25 mouse cellular contexts compared by ENCODE assay signal in genomic region chrX:143846637-143847036, GRCm38 (mm10). TPM values are rescaled to one million over a fixed set of nuclear protein-coding genes. Genes with fewer than 3 reads are reported as not detected.
DNase-seq lines count a peak whose midpoint lies in the region; ATAC-seq and TF ChIP-seq lines count a peak whose summit lies in the region.
"Had no signal": no experiment of that assay in that cellular context is flagged by ENCODE, and none has a peak within 500 bp of the region (broad histone marks: within the 10 kb centered on the region; RNA-seq: fewer than 3 reads in every experiment).

No protein-coding gene starts in this region.

- H3K36me3 ChIP-seq in limb, embryonic 14.5 days (ENCODE audit: control insufficient read depth, insufficient read depth, low read length), result no peaks in the 10 kb centered on the region
- H3K36me3 ChIP-seq in liver, embryonic 11.5 days (ENCODE audit: control insufficient read depth, insufficient read depth, low read length), result no peaks in the 10 kb centered on the region
- H3K36me3 ChIP-seq: embryonic facial prominence, embryonic 12.5 days; embryonic facial prominence, embryonic 15.5 days; forebrain, embryonic 10.5 days; forebrain, embryonic 12.5 days had no signal

- no peak for TF ChIP-seq POLR2A in limb, embryonic 14.5 days (IDR thresholded peaks at IDR 0.05; ENCODE audit: borderline replicate concordance, extremely low read depth, insufficient read depth, insufficient read length)

- 65% methylated on average over 3 of the region's 3 CpGs for WGBS in limb, embryonic 14.5 days
- 78% methylated on average over 3 of the region's 3 CpGs for WGBS in liver, embryonic 11.5 days

- no peak overlapping the region for H3K9ac ChIP-seq in limb, embryonic 14.5 days (ENCODE audit: low read depth, low read length, severe bottlenecking)
- H3K9ac ChIP-seq in liver, embryonic 11.5 days (ENCODE audit: low read depth, low read length), result no peak overlapping the region
- H3K9ac ChIP-seq: embryonic facial prominence, embryonic 12.5 days; embryonic facial prominence, embryonic 15.5 days; forebrain, embryonic 12.5 days had no signal

- no peaks in the 10 kb centered on the region for H3K9me3 ChIP-seq in limb, embryonic 14.5 days (ENCODE audit: control insufficient read depth, low read length)
- no peaks in the 10 kb centered on the region for H3K9me3 ChIP-seq in liver, embryonic 11.5 days (ENCODE audit: control insufficient read depth, low read length)
- H3K9me3 ChIP-seq: embryonic facial prominence, embryonic 12.5 days; embryonic facial prominence, embryonic 15.5 days; forebrain, embryonic 10.5 days; forebrain, embryonic 12.5 days had no signal

- DNase-seq in frontal cortex, postnatal 10 days (ENCODE audit: low spot score in 2 of 2), result no peak
- peak; percentile 20 for DNase-seq in brain, adult 2 months (ENCODE audit: low read depth, low spot score)
- DNase-seq in limb, embryonic 14.5 days (ENCODE audit: low spot score), result no peak
- DNase-seq in adrenal gland, adult 18-20 months (ENCODE audit: low spot score in 2 of 2), result no peak
- DNase-seq in liver, embryonic 11.5 days (ENCODE audit: low spot score), result no peak
- DNase-seq: adrenal gland, adult 8-10 months; adrenal gland, postnatal 14 days; adrenal gland, postnatal 36 days; cerebellum, adult 11 months; cerebellum, adult 18-20 months; cerebellum, adult 8-10 months; cerebellum, adult 9-11 months; cerebellum, postnatal 14 days; cerebellum, postnatal 36 days; embryo, embryonic 11 days had no signal

- no peaks in the 10 kb centered on the region for H3K4me1 ChIP-seq in limb, embryonic 14.5 days (ENCODE audit: control insufficient read depth, insufficient read depth, low read length)
- no peaks in the 10 kb centered on the region for H3K4me1 ChIP-seq in liver, embryonic 11.5 days (replicated peaks; ENCODE audit: control insufficient read depth, insufficient read depth, low read length)
- H3K4me1 ChIP-seq: embryonic facial prominence, embryonic 12.5 days; embryonic facial prominence, embryonic 15.5 days; forebrain, embryonic 10.5 days; forebrain, embryonic 12.5 days had no signal

- H3K27me3 ChIP-seq in limb, embryonic 14.5 days (ENCODE audit: control insufficient read depth, insufficient read depth, low read length), result no peaks in the 10 kb centered on the region
- H3K27me3 ChIP-seq in liver, embryonic 11.5 days (replicated peaks; ENCODE audit: control insufficient read depth, insufficient read depth, low read length), result no peaks in the 10 kb centered on the region; the same call in 1 of the 2 replicates
- H3K27me3 ChIP-seq: embryonic facial prominence, embryonic 15.5 days had no signal

- ATAC-seq in frontal cortex, adult (ENCODE audit: low TSS enrichment), result peak; percentile 80
- peak; percentile 74; the same call in 1 of the 2 replicates for ATAC-seq in limb, embryonic 14.5 days (ENCODE audit: low FRiP score, low read depth)
- ATAC-seq in liver, embryonic 11.5 days (replicated peaks; ENCODE audit: low FRiP score), result no peak
- ATAC-seq: forebrain, embryonic 14.5 days; forebrain, embryonic 16.5 days had no signal

- H3K4me2 ChIP-seq in limb, embryonic 14.5 days (replicated peaks; ENCODE audit: low read depth, low read length, severe bottlenecking), result no peak overlapping the region
- H3K4me2 ChIP-seq in liver, embryonic 11.5 days, result no peak overlapping the region
- H3K4me2 ChIP-seq: embryonic facial prominence, embryonic 12.5 days; embryonic facial prominence, embryonic 15.5 days; forebrain, embryonic 12.5 days had no signal

- no peak overlapping the region for H3K27ac ChIP-seq in limb, embryonic 14.5 days (replicated peaks; ENCODE audit: low read depth, low read length)
- no peak overlapping the region for H3K27ac ChIP-seq in liver, embryonic 11.5 days (ENCODE audit: low read depth, low read length)
- H3K27ac ChIP-seq: embryonic facial prominence, embryonic 12.5 days; embryonic facial prominence, embryonic 15.5 days; forebrain, embryonic 10.5 days; forebrain, embryonic 12.5 days had no signal

- H3K4me3 ChIP-seq in limb, embryonic 14.5 days (replicated peaks; ENCODE audit: low read length), result no peak overlapping the region
- no peak overlapping the region for H3K4me3 ChIP-seq in liver, embryonic 11.5 days (ENCODE audit: low read depth, low read length)
- H3K4me3 ChIP-seq: embryonic facial prominence, embryonic 12.5 days; embryonic facial prominence, embryonic 15.5 days; erythroblast, embryonic 14.5 days; forebrain, embryonic 10.5 days; forebrain, embryonic 12.5 days had no signal

RNA-seq across cellular contexts. Expression of gene Capn6, which starts 19.4 kb away (rescaled TPM):
- polyA plus RNA-seq in limb, embryonic 14.5 days (2012; rRNA removed), result 475 and 478 TPM in 2 replicates
- polyA plus RNA-seq in limb, embryonic 14.5 days (2014; fragmentation: Nextera tagmentation; extraction: Ambion mirVana), result 404 and 425 TPM in 2 replicates
- under 1 TPM; 0.17 to 0.38 TPM for total RNA-seq in adrenal gland, adult 18-20 months (2021)
- 61.1 and 63.2 TPM in 2 replicates for polyA plus RNA-seq in liver, embryonic 11.5 days (2014; fragmentation: Nextera tagmentation; extraction: Ambion mirVana)
- total RNA-seq: common myeloid progenitor, adult 5-6 weeks; MEL had no signal
- polyA plus RNA-seq: erythroblast, embryonic 14.5 days had no signal
